Mouse (Mus musculus): ENCODE data around the gene Mdga2. TPM values are rescaled to one million over a fixed set of nuclear protein-coding genes. Genes with fewer than 3 reads are reported as not detected.

The Mdga2 gene
- 0.16 and 0.35 TPM in 2 replicates for total RNA-seq (2023)

GRCm38 (mm10) chr12:67222221-67223025 is at the start of gene Mdga2:
Gene Mdga2 (minus strand): TSS chr12:67222549.

Measured in neutrophil, adult 65 days (primary cell).